Mouse (Mus musculus) monocyte, adult 2 months (primary cell): ENCODE data around the gene Dpep2nb.

Experiments
- DNase-seq, 2 experiments: peaks; one replicate each; pipeline ENCODE4 v3.0.0; 2022; ENCODE audit warnings: low spot score in 2 of 2, low read depth in 1 of 2

Dpep2nb gene

DNA sequence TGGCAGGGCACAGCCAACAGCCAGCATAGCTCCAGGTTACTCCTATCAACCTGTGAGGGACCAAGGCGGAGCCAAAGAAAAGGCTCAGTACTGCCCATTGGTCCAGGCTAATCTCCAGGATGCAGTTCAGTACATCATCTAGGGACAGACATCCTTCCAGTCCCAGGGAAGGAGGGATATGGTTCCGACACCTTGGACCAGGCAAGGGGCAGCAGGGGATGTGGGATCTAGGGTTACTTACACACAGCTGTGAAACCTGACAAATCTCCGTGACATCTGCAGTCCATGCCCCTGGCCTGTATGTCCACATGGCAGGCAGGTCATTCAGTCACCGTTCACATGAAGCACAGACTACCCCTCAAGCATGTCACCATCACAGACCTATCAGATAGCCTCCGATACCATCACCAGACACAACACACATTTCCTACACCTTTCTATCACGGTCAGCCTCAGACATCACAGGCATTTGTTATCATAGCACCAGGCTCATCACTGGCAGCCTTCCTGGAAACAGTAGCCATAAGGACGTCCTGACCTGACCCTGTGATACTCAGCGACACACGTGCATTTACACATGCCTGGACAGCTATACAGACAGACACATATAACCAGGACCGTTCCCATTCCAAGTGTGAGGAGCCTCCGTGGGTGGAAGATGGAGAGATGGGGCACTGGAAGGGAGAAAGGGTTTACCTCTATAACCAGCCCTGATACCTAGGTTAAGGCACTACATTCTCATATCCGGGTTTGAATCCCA, 41.1 kb downstream of the Dpep2nb start:
- no peak for DNase-seq

DNA sequence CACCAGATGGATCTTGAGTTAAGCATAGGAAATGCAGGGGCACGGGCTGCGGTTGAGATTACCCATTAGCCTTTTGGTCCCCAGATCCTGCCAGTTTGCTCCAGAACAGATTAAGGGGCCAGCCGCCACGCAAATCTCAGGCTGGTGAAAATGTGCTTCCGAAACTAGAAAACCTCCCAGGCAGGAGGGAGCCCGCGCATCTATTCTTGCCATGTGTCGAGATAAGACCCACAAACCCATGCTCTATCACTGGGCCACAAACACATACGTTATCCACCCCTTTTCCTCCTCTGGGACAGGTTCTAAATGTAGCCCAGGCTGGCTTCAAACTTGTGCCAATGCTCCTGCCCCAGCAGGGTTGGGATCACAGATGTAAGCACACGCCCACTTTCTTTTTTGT, 44.2 kb downstream of the Dpep2nb start:
- no peak for DNase-seq

DNA sequence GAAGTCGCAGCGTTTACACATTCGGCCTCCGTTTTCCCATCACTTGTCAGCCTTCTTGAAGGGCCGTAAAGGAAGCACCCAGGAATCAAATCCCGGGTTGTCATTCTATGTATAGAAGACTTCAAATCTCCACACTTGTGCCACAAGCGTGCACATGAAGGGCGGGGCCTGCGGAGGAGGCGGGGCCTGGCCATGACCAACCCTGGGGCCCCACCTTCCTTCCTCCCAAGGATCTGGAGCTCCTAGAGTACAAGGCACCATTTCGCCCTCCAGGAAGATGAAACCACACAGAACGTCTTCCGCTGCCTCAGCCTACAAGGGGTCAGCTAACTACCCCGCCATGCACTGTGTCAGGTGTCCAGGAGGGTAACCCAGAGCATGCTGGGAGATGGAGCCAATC, 44.7 kb downstream of the Dpep2nb start:
- no peak for DNase-seq

DNA sequence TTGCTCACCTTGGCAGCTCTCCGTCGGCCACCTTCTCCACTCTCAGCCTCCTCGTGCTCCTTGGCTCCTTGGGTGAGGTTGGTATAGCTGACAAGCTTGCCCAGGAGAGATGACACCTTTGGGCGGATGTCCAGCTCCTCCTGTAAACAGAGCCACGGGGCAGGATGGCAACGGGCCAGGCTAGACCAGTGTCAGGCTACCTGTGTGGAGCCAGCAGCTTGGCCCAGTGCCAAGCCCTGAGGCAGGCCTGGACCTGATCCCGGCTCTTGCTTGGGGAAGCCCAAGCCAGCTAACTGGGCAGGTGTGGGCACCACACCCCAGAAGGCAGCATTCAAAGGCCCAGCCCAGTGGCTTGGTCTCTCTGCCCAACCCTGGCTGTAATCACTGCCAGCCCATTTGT, 46.4 kb downstream of the Dpep2nb start:
- DNase-seq, result no peak

DNA sequence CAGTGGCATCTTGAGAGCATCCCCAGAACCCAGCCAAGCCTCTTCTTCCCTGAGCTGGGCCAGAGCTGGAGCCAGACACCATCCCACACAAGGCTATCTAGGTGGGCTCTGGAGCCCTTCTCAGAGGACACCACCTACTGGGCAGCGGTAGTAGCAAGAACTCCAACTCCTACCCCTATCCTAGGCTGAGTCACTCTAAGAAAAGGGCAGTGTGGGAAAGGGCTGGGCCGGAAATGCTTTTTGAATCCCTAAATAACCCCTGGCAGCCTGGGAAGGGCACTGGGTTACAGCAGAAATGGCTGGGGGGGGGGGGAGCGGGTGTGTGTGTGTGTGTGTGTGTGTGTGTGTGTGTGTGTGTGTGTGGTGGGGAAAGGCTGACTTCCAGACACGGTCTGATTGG, 48.0 kb downstream of the Dpep2nb start:
- no peak for DNase-seq

DNA sequence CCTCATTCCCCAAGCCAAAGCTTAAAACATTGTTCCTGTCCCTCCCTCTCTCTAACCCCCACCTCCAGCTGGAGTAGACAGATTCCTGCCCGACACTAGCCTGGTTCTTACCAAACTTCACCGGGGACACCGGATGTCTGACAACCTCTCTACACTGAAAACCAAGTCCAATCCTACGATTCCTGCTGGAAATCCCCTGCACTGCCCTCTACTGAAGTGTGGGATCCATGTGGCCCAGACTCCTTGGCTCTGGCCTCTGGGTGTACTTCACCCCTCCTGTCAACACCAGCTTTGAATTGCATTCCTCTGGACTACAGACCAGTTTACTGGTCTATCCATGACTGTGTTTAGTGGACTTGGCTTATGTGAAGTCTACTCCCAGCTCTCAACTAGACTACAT, 49.2 kb downstream of the Dpep2nb start:
- no peak for DNase-seq

DNA sequence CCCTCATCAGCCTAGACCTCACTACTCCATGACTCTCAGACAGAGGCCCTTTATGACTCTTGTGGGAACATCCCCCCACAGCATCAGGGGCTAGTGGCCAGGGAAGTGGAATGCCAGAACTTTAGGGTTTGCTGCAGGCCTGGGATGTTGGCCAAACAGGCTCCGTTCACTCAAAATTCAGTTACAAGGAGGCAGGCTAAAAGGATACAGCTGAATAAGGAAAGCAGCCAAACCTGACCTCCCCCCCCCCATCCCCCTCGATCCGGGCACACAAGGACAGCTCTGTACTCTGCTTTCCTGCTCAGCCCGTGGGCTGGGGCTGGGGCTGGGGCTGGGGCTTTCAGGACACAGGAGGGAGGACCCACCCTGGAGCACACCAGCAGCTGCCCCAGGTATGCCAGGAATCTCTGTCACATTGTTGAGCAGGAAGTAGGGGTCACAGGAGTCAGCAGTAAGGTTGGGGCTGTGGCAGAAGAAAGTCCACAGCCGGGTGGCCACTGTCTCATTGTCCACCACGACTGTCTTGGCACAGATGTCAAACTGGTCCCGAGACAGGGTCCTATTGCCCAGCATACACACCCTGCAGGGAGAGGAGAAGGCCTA, 54.6 kb downstream of the Dpep2nb start:
- DNase-seq, result no peak

DNA sequence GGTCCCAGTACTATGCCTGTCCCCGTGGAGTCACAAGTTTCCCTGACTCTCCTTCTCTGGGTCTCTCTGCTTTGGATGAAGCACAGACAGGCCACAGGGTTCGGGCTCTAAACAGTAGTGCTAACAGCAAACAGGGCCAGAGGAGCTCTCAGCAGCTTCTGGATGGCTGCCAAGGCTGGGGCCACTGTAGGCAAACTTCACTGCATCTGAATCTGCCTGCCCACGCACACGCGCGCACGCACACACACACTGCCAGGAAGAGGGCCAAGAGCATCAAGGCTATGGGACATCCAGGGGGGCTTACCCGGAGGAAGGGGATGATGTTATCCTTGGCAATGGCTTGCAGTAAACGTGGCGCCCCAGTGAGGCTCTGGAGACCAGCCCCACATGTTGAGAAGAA, 56.4 kb downstream of the Dpep2nb start:
- DNase-seq, result no peak
